Mouse (Mus musculus) forebrain, embryonic 15.5 days (tissue): Measurements from ENCODE around the gene Psma2. TPM values are rescaled to one million over a fixed set of nuclear protein-coding genes. Genes with fewer than 3 reads are reported as not detected.
A peak's percentile ranks its signal among the peaks of the same experiment; 100 is the strongest.

Source experiments
- ATAC-seq: fragments of 200-750 bp; cut with Nextera tagmentation; replicated peaks from 2 replicates; pipeline ENCODE4 v1.8.0; 2017; ENCODE audit warnings: mild to moderate bottlenecking, moderate TSS enrichment, moderate library complexity
- H3K27ac ChIP-seq: fragments of 300-500 bp; sonication (generic); replicated peaks from 2 replicates; pipeline ENCODE4 v1.5.1; 2015; ENCODE audit warnings: mild to moderate bottlenecking, inconsistent platforms
- H3K27me3 ChIP-seq: fragments of 300-500 bp; sonication (generic); 2 replicates; pipeline ENCODE4 v1.6.1; 2015; ENCODE audit warnings: inconsistent platforms
- H3K36me3 ChIP-seq: fragments of 300-500 bp; sonication (generic); 2 replicates; pipeline ENCODE4 v1.6.1; 2015; ENCODE audit warnings: mild to moderate bottlenecking, inconsistent platforms
- H3K4me1 ChIP-seq: fragments of 300-500 bp; sonication (generic); 2 replicates; pipeline ENCODE4 v1.6.1; 2015; ENCODE audit warnings: inconsistent platforms
- H3K4me2 ChIP-seq: fragments of 300-500 bp; sonication (generic); replicated peaks from 2 replicates; pipeline ENCODE4 v1.6.1; 2015; ENCODE audit warnings: mild to moderate bottlenecking, inconsistent platforms
- H3K4me3 ChIP-seq: fragments of 300-500 bp; sonication (generic); 2 replicates; pipeline ENCODE4 v1.5.1; 2015; ENCODE audit warnings: mild to moderate bottlenecking, inconsistent platforms
- H3K9ac ChIP-seq: fragments of 300-500 bp; sonication (generic); replicated peaks from 2 replicates; pipeline ENCODE4 v1.6.1; 2015; ENCODE audit warnings: mild to moderate bottlenecking, inconsistent platforms
- H3K9me3 ChIP-seq: fragments of 300-500 bp; sonication (generic); 2 replicates; pipeline ENCODE4 v1.6.1; 2016; ENCODE audit warnings: inconsistent platforms
- WGBS: fragments of 180-500 bp; shearing (Covaris S2); methylation state at CpG from one replicate; pipeline ENCODE4 v1.1.7; 2015; ENCODE audit warnings: mixed read lengths; 5-methylcytosine and 5-hydroxymethylcytosine counted together
- polyA plus RNA-seq: library from polyadenylated mRNA; unstranded; fragments of >200 nt; fragmentation: Nextera tagmentation; extraction: Ambion mirVana; gene quantifications from 2 replicates; pipeline ENCODE4 v1.2.1, GENCODE M21; 2015

The Psma2 gene
- 173 and 187 TPM in 2 replicates for polyA plus RNA-seq

- under 1% methylated on average over 42 of the region's 42 CpGs for WGBS
- peak within 1 kb of the TSS; percentile 58 for H3K4me3 ChIP-seq
- peak within 1 kb of the TSS; percentile 85 for H3K9ac ChIP-seq
- no peaks in the 10 kb centered on the region for H3K9me3 ChIP-seq
- peaks cover 24% of the 10 kb centered on the region for H3K4me1 ChIP-seq
- H3K27me3 ChIP-seq: no peaks in the 10 kb centered on the region
- peak; percentile 99 for ATAC-seq
- peak within 1 kb of the TSS; percentile 71 for H3K4me2 ChIP-seq
- peaks cover 28% of the 10 kb centered on the region for H3K36me3 ChIP-seq
- peak within 1 kb of the TSS; percentile 81 for H3K27ac ChIP-seq
Observed at GRCm38 (mm10) chr13:14612926-14613529, at the start of gene Psma2, which contains the start of gene Mrpl32. Gene Psma2, plus strand, starts transcription at chr13:14613240. Gene Mrpl32, minus strand, starts transcription at chr13:14613165.

- H3K27ac ChIP-seq: no peak overlapping the region
- H3K27me3 ChIP-seq: no peaks in the 10 kb centered on the region
- H3K4me2 ChIP-seq: no peak overlapping the region
- no peaks in the 10 kb centered on the region for H3K4me1 ChIP-seq
- H3K9me3 ChIP-seq: no peaks in the 10 kb centered on the region
- no peak overlapping the region for H3K9ac ChIP-seq
- H3K4me3 ChIP-seq: no peak overlapping the region
- no peak for ATAC-seq
- H3K36me3 ChIP-seq: no peaks in the 10 kb centered on the region
Observed at GRCm38 (mm10) chr13:14574128-14574527, 38.9 kb upstream of the Psma2 start.

GRCm38 (mm10) chr13:14580392-14580791 is 32.6 kb upstream of the Psma2 start:
- Histone ChIP-seq H3K27ac (no peak overlapping the region), H3K4me2 (no peak overlapping the region), H3K27me3 (no peaks in the 10 kb centered on the region), H3K9ac (no peak overlapping the region), H3K4me3 (no peak overlapping the region), H3K4me1 (no peaks in the 10 kb centered on the region), H3K9me3 (no peaks in the 10 kb centered on the region), H3K36me3 (no peaks in the 10 kb centered on the region)
- WGBS: 77% methylated on average over 3 of the region's 3 CpGs
- no peak for ATAC-seq

- ATAC-seq: no peak
- H3K27ac ChIP-seq: no peak overlapping the region
- no peaks in the 10 kb centered on the region for H3K36me3 ChIP-seq
- 89% methylated on average over 2 of the region's 2 CpGs for WGBS
- H3K4me2 ChIP-seq: no peak overlapping the region
- no peak overlapping the region for H3K4me3 ChIP-seq
- H3K4me1 ChIP-seq: no peaks in the 10 kb centered on the region
- no peaks in the 10 kb centered on the region for H3K9me3 ChIP-seq
- H3K9ac ChIP-seq: no peak overlapping the region
- H3K27me3 ChIP-seq: no peaks in the 10 kb centered on the region
Observed at GRCm38 (mm10) chr13:14602744-14603143, 10.3 kb upstream of the Psma2 start.

GRCm38 (mm10) chr13:14607616-14608015 is 5.4 kb upstream of the Psma2 start:
- Histone ChIP-seq H3K9ac (no peak overlapping the region), H3K27ac (no peak overlapping the region), H3K27me3 (no peaks in the 10 kb centered on the region), H3K9me3 (no peaks in the 10 kb centered on the region), H3K36me3 (peaks cover 17% of the 10 kb centered on the region), H3K4me2 (no peak overlapping the region), H3K4me3 (no peak overlapping the region), H3K4me1 (peaks cover 13% of the 10 kb centered on the region)
- ATAC-seq: no peak

- 8% methylated on average over 10 of the region's 10 CpGs for WGBS
- peak overlapping the region; percentile 81 for H3K27ac ChIP-seq
- peak; percentile 73 for ATAC-seq
Observed at GRCm38 (mm10) chr13:14612463-14612862, 577 bp upstream of the Psma2 start.

GRCm38 (mm10) chr13:14613553-14613952 is 513 bp downstream of the Psma2 start:
- Histone ChIP-seq H3K9me3 (no peaks in the 10 kb centered on the region), H3K27me3 (no peaks in the 10 kb centered on the region), H3K36me3 (peaks cover 31% of the 10 kb centered on the region), H3K4me1 (peaks cover 24% of the 10 kb centered on the region), H3K27ac (peak overlapping the region; percentile 51; the same call in 1 of the 2 replicates), H3K9ac (peak overlapping the region; percentile 66), H3K4me2 (peak overlapping the region; percentile 71), H3K4me3 (peak overlapping the region; percentile 58)
- under 1% methylated on average over 9 of the region's 9 CpGs for WGBS
- ATAC-seq: no peak

More at GRCm38 (mm10) chr13:14612463-14612862, 577 bp upstream of the Psma2 start:
- Histone ChIP-seq H3K4me3 (peak overlapping the region; percentile 58), H3K9me3 (no peaks in the 10 kb centered on the region), H3K4me2 (peak overlapping the region; percentile 58), H3K36me3 (peaks cover 24% of the 10 kb centered on the region), H3K4me1 (peaks cover 24% of the 10 kb centered on the region), H3K27me3 (no peaks in the 10 kb centered on the region), H3K9ac (peak overlapping the region; percentile 85)

- H3K36me3 ChIP-seq: peaks cover 44% of the 10 kb centered on the region
- no peak overlapping the region for H3K4me2 ChIP-seq
- no peaks in the 10 kb centered on the region for H3K27me3 ChIP-seq
- no peak overlapping the region for H3K4me3 ChIP-seq
- 35% methylated on average over 2 of the region's 2 CpGs for WGBS
- H3K27ac ChIP-seq: no peak overlapping the region
- H3K4me1 ChIP-seq: peaks cover 11% of the 10 kb centered on the region
- ATAC-seq: peak; percentile 75
- no peaks in the 10 kb centered on the region for H3K9me3 ChIP-seq
- no peak overlapping the region for H3K9ac ChIP-seq
Observed at GRCm38 (mm10) chr13:14618724-14619123, 5.7 kb downstream of the Psma2 start.

GRCm38 (mm10) chr13:14629726-14630641 is 16.9 kb downstream of the Psma2 start, which contains the start of gene AW209491:
Gene AW209491, plus strand, starts transcription at chr13:14630154.
- peak within 1 kb of the TSS; percentile 85 for H3K27ac ChIP-seq
- peak within 1 kb of the TSS; percentile 74 for H3K4me3 ChIP-seq
- peaks cover 15% of the 10 kb centered on the region for H3K4me1 ChIP-seq
- peaks cover 20% of the 10 kb centered on the region for H3K36me3 ChIP-seq
- H3K4me2 ChIP-seq: peak within 1 kb of the TSS; percentile 77
- ATAC-seq: peak; percentile 98
- H3K27me3 ChIP-seq: no peaks in the 10 kb centered on the region
- no peaks in the 10 kb centered on the region for H3K9me3 ChIP-seq
- 1% methylated on average over 29 of the region's 29 CpGs for WGBS
- peak within 1 kb of the TSS; percentile 86 for H3K9ac ChIP-seq

- 69% methylated on average over 1 of the region's 1 CpGs for WGBS
- Histone ChIP-seq H3K27me3 (no peaks in the 10 kb centered on the region), H3K27ac (no peak overlapping the region), H3K4me3 (no peak overlapping the region), H3K9me3 (no peaks in the 10 kb centered on the region), H3K4me2 (no peak overlapping the region), H3K4me1 (no peaks in the 10 kb centered on the region), H3K9ac (no peak overlapping the region), H3K36me3 (peaks cover 27% of the 10 kb centered on the region)
- no peak for ATAC-seq
Observed at GRCm38 (mm10) chr13:14639998-14640397, 27.0 kb downstream of the Psma2 start.

- H3K36me3 ChIP-seq: no peaks in the 10 kb centered on the region
- WGBS: 26% methylated on average over 1 of the region's 1 CpGs
- no peaks in the 10 kb centered on the region for H3K4me1 ChIP-seq
- no peak overlapping the region for H3K9ac ChIP-seq
- ATAC-seq: peak; percentile 83
- no peak overlapping the region for H3K4me2 ChIP-seq
- no peak overlapping the region for H3K4me3 ChIP-seq
- H3K27me3 ChIP-seq: no peaks in the 10 kb centered on the region
- H3K9me3 ChIP-seq: no peaks in the 10 kb centered on the region; the same call in 1 of the 2 replicates
- no peak overlapping the region for H3K27ac ChIP-seq
Observed at GRCm38 (mm10) chr13:14649301-14649700, 36.3 kb downstream of the Psma2 start.

GRCm38 (mm10) chr13:14667107-14667506 is 54.1 kb downstream of the Psma2 start:
- Histone ChIP-seq H3K27me3 (no peaks in the 10 kb centered on the region), H3K27ac (no peak overlapping the region), H3K4me3 (no peak overlapping the region), H3K36me3 (no peaks in the 10 kb centered on the region), H3K4me2 (no peak overlapping the region), H3K9me3 (no peaks in the 10 kb centered on the region), H3K9ac (no peak overlapping the region), H3K4me1 (no peaks in the 10 kb centered on the region)
- 93% methylated on average over 4 of the region's 4 CpGs for WGBS
- no peak for ATAC-seq
